ENCODE assay signal across 16 mouse cellular contexts in the genomic region with DNA sequence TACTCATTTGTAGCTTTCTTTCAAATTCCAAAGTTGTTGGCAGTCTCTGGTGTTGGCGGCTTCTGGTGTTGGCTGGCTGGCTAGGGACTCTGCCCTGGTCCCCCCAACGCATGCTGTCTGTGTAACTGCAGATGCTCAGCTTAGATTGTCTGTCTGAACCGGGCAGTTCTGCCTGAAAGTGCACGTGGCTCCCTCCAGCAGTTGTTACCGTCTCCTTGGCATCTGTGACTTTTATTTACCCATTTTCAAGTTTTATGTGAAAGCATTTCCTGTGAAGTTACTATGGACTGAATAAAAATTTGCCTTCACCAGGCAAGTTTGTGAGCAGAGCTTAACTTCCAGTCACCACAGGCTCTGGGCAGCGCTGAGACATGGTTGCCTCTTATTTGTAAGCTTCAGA. TPM values are rescaled to one million over a fixed set of nuclear protein-coding genes. Genes with fewer than 3 reads are reported as not detected.
DNase-seq lines count a peak whose midpoint lies in the region; ATAC-seq and TF ChIP-seq lines count a peak whose summit lies in the region.
"Had no signal": no experiment of that assay in that cellular context is flagged by ENCODE, and none has a peak within 500 bp of the region (broad histone marks: within the 10 kb centered on the region; RNA-seq: fewer than 3 reads in every experiment).

No protein-coding gene starts in this region.

- no peak for TF ChIP-seq CTCF in heart, adult 2 months (IDR thresholded peaks at IDR 0.05)
- no peak for TF ChIP-seq CTCF in lung, adult 2 months (IDR thresholded peaks at IDR 0.05; ENCODE audit: insufficient read depth, low read length)
- TF ChIP-seq CTCF in CH12.LX (conservative IDR thresholded peaks at IDR 0.05 in 1 of 2, IDR thresholded peaks at IDR 0.05 in 1 of 2; ENCODE audit: low read depth in 2 of 2, low read length in 2 of 2) = no peak

- no peaks in the 10 kb centered on the region for H3K4me1 ChIP-seq in heart, adult 2 months (ENCODE audit: control insufficient read depth, insufficient read depth, low read length)
- H3K4me1 ChIP-seq in lung, adult 2 months (ENCODE audit: control insufficient read depth, insufficient read depth, low read length) = peaks cover 8% of the 10 kb centered on the region
- peaks cover 0 to 8% of the 10 kb centered on the region in 2 experiments; a peak in 2 of 4 replicates for H3K4me1 ChIP-seq in CH12.LX (ENCODE audit: control insufficient read depth in 1 of 2, insufficient read depth in 2 of 2)
- H3K4me1 ChIP-seq in forebrain, embryonic 13.5 days = peaks cover 35% of the 10 kb centered on the region

- no peak for TF ChIP-seq POLR2A in heart, adult 2 months (IDR thresholded peaks at IDR 0.05; ENCODE audit: insufficient read depth, low read depth, low read length)
- no peak for TF ChIP-seq POLR2A in lung, adult 2 months (IDR thresholded peaks at IDR 0.05; ENCODE audit: borderline replicate concordance, extremely low read depth, low read depth, low read length)
- TF ChIP-seq POLR2A in CH12.LX (IDR thresholded peaks at IDR 0.05; ENCODE audit: low read depth, low read length) = no peak

- DNase-seq in heart, adult 2 months = peak; percentile 5 to 20
- DNase-seq in heart, adult 9 months (ENCODE audit: low spot score in 2 of 2) = no peak
- DNase-seq in lung, adult 2 months = peak; percentile 4
- no peak for DNase-seq in lung, postnatal 36 days
- no peak for DNase-seq in CH12.LX (ENCODE audit: extremely low read depth)
- DNase-seq in c-Kit-positive CD71-positive TER-119-positive erythroid progenitor cells, embryonic 14.5 days (ENCODE audit: low spot score) = no peak
- no peak for DNase-seq in cerebellum, adult 9-10 months
- DNase-seq: adrenal gland, adult 2 months; gastrocnemius, postnatal 10 days; kidney, postnatal 25 days; lung, postnatal 14 days had no signal

- no peak overlapping the region for H3K27ac ChIP-seq in heart, adult 2 months
- H3K27ac ChIP-seq in CH12.LX (ENCODE audit: insufficient read depth, low read depth) = no peak overlapping the region
- peak overlapping the region; percentile 78 for H3K27ac ChIP-seq in forebrain, embryonic 13.5 days
- H3K27ac ChIP-seq: embryonic facial prominence, embryonic 15.5 days; limb, embryonic 12.5 days; neural tube, embryonic 12.5 days had no signal

- ATAC-seq in forebrain, embryonic 13.5 days = no peak

- no peak overlapping the region for H3K9ac ChIP-seq in heart, adult 2 months (ENCODE audit: low read depth, low read length)
- H3K9ac ChIP-seq in CH12.LX (ENCODE audit: insufficient read depth, low read depth) = no peak overlapping the region
- H3K9ac ChIP-seq in forebrain, embryonic 13.5 days = peak overlapping the region; percentile 71
- H3K9ac ChIP-seq: embryonic facial prominence, embryonic 15.5 days; limb, embryonic 12.5 days; neural tube, embryonic 12.5 days had no signal

- peaks cover 51% of the 10 kb centered on the region for H3K27me3 ChIP-seq in heart, adult 2 months (ENCODE audit: control insufficient read depth, insufficient read depth, low read length)
- no peaks in the 10 kb centered on the region for H3K27me3 ChIP-seq in CH12.LX (replicated peaks)
- peaks cover 74% of the 10 kb centered on the region for H3K27me3 ChIP-seq in forebrain, embryonic 13.5 days

- dilution Hi-C loops in CH12.LX (cut with MboI; ENCODE audit: extremely low pct_ligation_motif_present, extremely low pct_unique_long_range_greater_than_20kb, low sequenced_read_pairs) = no loop called here

- no peak overlapping the region for H3K4me3 ChIP-seq in heart, adult 2 months
- H3K4me3 ChIP-seq in lung, adult 2 months (replicated peaks; ENCODE audit: extremely low read depth, low read depth, low read length) = no peak overlapping the region
- H3K4me3 ChIP-seq in CH12.LX (replicated peaks in 1 of 3; ENCODE audit: low read depth in 2 of 3, low read length in 2 of 3, poor library complexity in 1 of 3) = no peak overlapping the region
- H3K4me3 ChIP-seq in forebrain, embryonic 13.5 days = peak overlapping the region; percentile 54
- H3K4me3 ChIP-seq: embryonic facial prominence, embryonic 15.5 days; limb, embryonic 12.5 days; neural tube, embryonic 12.5 days had no signal

- intact Hi-C loops in heart, adult 2 months (cut with DNase I) = no loop called here

- WGBS in heart, adult 2 months = 15% methylated on average over 6 of the region's 6 CpGs
- 16% methylated on average over 6 of the region's 6 CpGs for WGBS in lung, adult 2 months
- WGBS in forebrain, embryonic 13.5 days = 3% methylated on average over 6 of the region's 6 CpGs

- no peaks in the 10 kb centered on the region for H3K36me3 ChIP-seq in heart, adult 2 months (ENCODE audit: control insufficient read depth, insufficient read depth, low read length)
- H3K36me3 ChIP-seq in CH12.LX (replicated peaks in 1 of 2; ENCODE audit: control insufficient read depth in 1 of 2, insufficient read depth in 1 of 2, low read length in 1 of 2) = peaks cover 9 to 12% of the 10 kb centered on the region in 2 experiments
- no peaks in the 10 kb centered on the region for H3K36me3 ChIP-seq in forebrain, embryonic 13.5 days (ENCODE audit: poor library complexity, severe bottlenecking)
- H3K36me3 ChIP-seq: embryonic facial prominence, embryonic 15.5 days; limb, embryonic 12.5 days; neural tube, embryonic 12.5 days had no signal

- no peak for TF ChIP-seq RAD21 in CH12.LX (IDR thresholded peaks at IDR 0.05; ENCODE audit: low read depth, low read length)

- no peak for TF ChIP-seq EP300 in heart, adult 2 months (IDR thresholded peaks at IDR 0.05; ENCODE audit: insufficient read depth, low read depth, low read length)
- TF ChIP-seq EP300 in CH12.LX (IDR thresholded peaks at IDR 0.05; ENCODE audit: low read length) = no peak

- in situ Hi-C loops in CH12.LX (cut with MboI; ENCODE audit: low pct_ligation_motif_present, low pct_unique_long_range_greater_than_20kb, low sequenced_read_pairs) = no loop called here

- H3K79me2 ChIP-seq in heart, adult 2 months (replicated peaks; ENCODE audit: control insufficient read depth, insufficient read depth, low read length) = no peaks in the 10 kb centered on the region
- no peaks in the 10 kb centered on the region for H3K79me2 ChIP-seq in CH12.LX (replicated peaks; ENCODE audit: control insufficient read depth, extremely low read depth, insufficient read depth, poor library complexity, severe bottlenecking)

- H3K4me2 ChIP-seq in CH12.LX (ENCODE audit: insufficient read depth, low read depth, poor library complexity, severe bottlenecking) = 0 out of 2 replicates have a peak overlapping the region, but pooled peaks have one; percentile 29
- peak overlapping the region; percentile 89 for H3K4me2 ChIP-seq in forebrain, embryonic 13.5 days
- H3K4me2 ChIP-seq: embryonic facial prominence, embryonic 15.5 days; limb, embryonic 12.5 days; neural tube, embryonic 12.5 days had no signal

- H3K9me3 ChIP-seq in CH12.LX (replicated peaks; ENCODE audit: low read length) = peaks cover 25% of the 10 kb centered on the region
- H3K9me3 ChIP-seq in forebrain, embryonic 13.5 days (replicated peaks) = no peaks in the 10 kb centered on the region
- H3K9me3 ChIP-seq: embryonic facial prominence, embryonic 15.5 days; limb, embryonic 12.5 days; neural tube, embryonic 12.5 days had no signal

TF ChIP-seq in CH12.LX, 34 proteins besides CTCF, POLR2A, EP300 and RAD21:
- no peak for TF ChIP-seq NELFE (IDR thresholded peaks at IDR 0.05; ENCODE audit: low read depth, low read length)
- TF ChIP-seq MAX (IDR thresholded peaks at IDR 0.05; ENCODE audit: low read length) = 0 out of 2 replicates have a peak, but pooled peaks have one; percentile 41
TF ChIP-seq in CH12.LX: peak in this region for 1.

RNA-seq across cellular contexts. Expression of gene Tbr1, which starts 6.0 kb away (rescaled TPM):
- total RNA-seq in heart, adult 2 months (2021) = under 1 TPM in 1 of 2 experiments, not detected in 1; 0.09 TPM
- polyA plus RNA-seq in heart, adult 2 months (2012; rRNA removed) = not detected in 2 replicates
- polyA plus RNA-seq in lung, adult 2 months (2012; rRNA removed) = 0.07 and 0.09 TPM in 2 replicates
- total RNA-seq in CH12.LX (2012; rRNA removed) (0.25 and 0.34 TPM in 2 replicates), CH12.LX (2014; rRNA removed) (0.05 TPM in 1 of 2 replicates, not detected in the other)
- polyA plus RNA-seq in CH12.LX (2012; ENCODE audit: insufficient read length, low read depth) = 0.10 and 0.20 TPM in 2 replicates
- 36.3 and 45.1 TPM in 2 replicates for polyA plus RNA-seq in forebrain, embryonic 13.5 days (2015; fragmentation: Nextera tagmentation; extraction: Ambion mirVana)
- total RNA-seq: adrenal gland, adult 2 months had no signal
- polyA plus RNA-seq: urinary bladder, adult 2 months had no signal

Comparison
In these comparisons a context has a peak if more than half of its experiments do, and no peak if none do; other contexts are left out.
1. DNase-seq: peak in heart, adult 2 months (2 of 2) and lung, adult 2 months (single experiment); none in heart, adult 9 months (0 of 2), lung, postnatal 36 days (single experiment), CH12.LX (single experiment), c-Kit-positive CD71-positive TER-119-positive erythroid progenitor cells, embryonic 14.5 days (single experiment) and cerebellum, adult 9-10 months (single experiment).
2. RNA of gene Tbr1, which starts 6.0 kb away (polyA plus RNA-seq): 36.3 to 45.1 TPM in forebrain, embryonic 13.5 days; 0.10 to 0.20 TPM in CH12.LX, 0.07 to 0.09 TPM in lung, adult 2 months and not detected in heart, adult 2 months; every median in the first group is over 10 times any median in the second.